Mouse (Mus musculus): ENCODE measurements at regions not wholly inside any gene's neighbourhood (a gene's known extent, or its start where the extent isn't known, plus 50 kb on each side); places are given as distances from the start of the nearest gene placed in this dataset.

- no peak for TF ChIP-seq CTCF (IDR thresholded peaks at IDR 0.05; ENCODE audit: extremely low read depth, insufficient read length, insufficient replicate concordance, low read depth, low read length)
- no peak for TF ChIP-seq POLR2A (IDR thresholded peaks at IDR 0.05; ENCODE audit: low read depth, low read length)
These were observed 626.4 kb downstream of the 1700064H15Rik start for GRCm38 (mm10) chr3:19002056-19002455.

Data from small intestine, adult 2 months (tissue).